Mouse (Mus musculus) heart, embryonic 14.5 days (tissue): ENCODE measurements around the gene Fmnl1. TPM values are rescaled to one million over a fixed set of nuclear protein-coding genes. Genes with fewer than 3 reads are reported as not detected.

ENCODE experiments used
- ATAC-seq: fragments of 200-750 bp; cut with Nextera tagmentation; 2 replicates; pipeline ENCODE4 v1.8.0; 2017; ENCODE audit warnings: low read depth, moderate TSS enrichment; ENCODE audit not compliant: insufficient number of reproducible peaks, insufficient read depth, low FRiP score
- H3K27ac ChIP-seq, 2 experiments: fragments of 200-500 bp in 1 of 2; fragments of 300-500 bp in 1 of 2; sonication (generic) in 1 of 2; replicated peaks in 1 of 2; 2 replicates each; pipeline ENCODE4 v1.5.1; 2012 to 2014; ENCODE audit warnings: low read depth in 2 of 2, low read length in 2 of 2, control low read depth in 1 of 2, mild to moderate bottlenecking in 1 of 2, mixed read lengths in 1 of 2; ENCODE audit not compliant: control insufficient read depth in 1 of 2, insufficient read depth in 1 of 2
- H3K27me3 ChIP-seq: fragments of 300-500 bp; sonication (generic); 2 replicates; pipeline ENCODE4 v1.6.1; 2014; ENCODE audit warnings: mild to moderate bottlenecking, low read length, control low read depth; ENCODE audit not compliant: control insufficient read depth, insufficient read depth
- H3K36me3 ChIP-seq: fragments of 300-500 bp; sonication (generic); 2 replicates; pipeline ENCODE4 v1.6.1; 2014; ENCODE audit warnings: mild to moderate bottlenecking, control low read depth, low read length, mixed read lengths; ENCODE audit not compliant: control insufficient read depth, insufficient read depth
- H3K4me1 ChIP-seq, 2 experiments: fragments of 200-500 bp in 1 of 2; fragments of 300-500 bp in 1 of 2; sonication (generic) in 1 of 2; 2 replicates each; pipeline ENCODE4 v1.6.1; 2012 to 2014; ENCODE audit warnings: low read length in 2 of 2, control low read depth in 1 of 2, mixed read lengths in 1 of 2; ENCODE audit not compliant: control insufficient read depth in 2 of 2, insufficient read depth in 2 of 2
- H3K4me2 ChIP-seq: fragments of 300-500 bp; sonication (generic); 2 replicates; pipeline ENCODE4 v1.6.1; 2014; ENCODE audit warnings: mild to moderate bottlenecking, low read length
- H3K4me3 ChIP-seq, 2 experiments: fragments of 200-500 bp in 1 of 2; fragments of 300-500 bp in 1 of 2; sonication (generic) in 1 of 2; 2 replicates each; pipeline ENCODE4 v1.5.1; 2012 to 2014; ENCODE audit warnings: low read length in 2 of 2, mild to moderate bottlenecking in 2 of 2, control low read depth in 1 of 2, low read depth in 1 of 2, moderate library complexity in 1 of 2; ENCODE audit not compliant: control insufficient read depth in 1 of 2, insufficient read depth in 1 of 2
- H3K9ac ChIP-seq: fragments of 300-500 bp; sonication (generic); 2 replicates; pipeline ENCODE4 v1.6.1; 2014; ENCODE audit warnings: mild to moderate bottlenecking, low read length
- H3K9me3 ChIP-seq: fragments of 300-500 bp; sonication (generic); 2 replicates; pipeline ENCODE4 v1.6.1; 2016; ENCODE audit warnings: low read length, control low read depth; ENCODE audit not compliant: control insufficient read depth
- WGBS: fragments of 180-500 bp; shearing (Covaris S2); extraction: QIAGEN DNeasy Blood & Tissue Kit; methylation state at CpG from one replicate; pipeline ENCODE4 v1.1.7; 2014; 5-methylcytosine and 5-hydroxymethylcytosine counted together
- polyA plus RNA-seq: library from polyadenylated mRNA; unstranded; fragments of >200 nt; fragmentation: Nextera tagmentation; extraction: Ambion mirVana; gene quantifications from 2 replicates; pipeline ENCODE4 v1.2.1, GENCODE M21; 2014

The Fmnl1 gene
- polyA plus RNA-seq, 1 experiment from 2014 or later, result 2.9 TPM

DNA sequence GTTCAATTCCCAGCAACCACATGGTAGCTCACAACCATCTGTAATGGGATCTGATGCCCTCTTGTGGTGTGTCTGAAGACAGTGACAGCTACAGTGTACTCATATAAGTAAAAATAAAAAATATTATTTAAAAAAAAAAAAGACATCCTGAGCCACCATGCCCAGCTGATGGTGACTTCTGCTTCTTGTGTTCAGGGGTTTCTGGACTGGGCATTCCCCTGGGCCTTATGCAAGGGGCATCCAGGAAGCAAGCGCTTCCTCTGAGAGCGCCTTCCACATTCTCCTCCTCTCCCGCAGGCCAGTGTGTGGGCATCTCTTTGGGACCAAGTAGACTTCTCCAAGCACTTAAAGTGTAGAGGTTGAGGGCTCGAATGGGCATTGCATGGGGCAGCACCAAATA lies 24.5 kb upstream of the Fmnl1 start:
- Histone ChIP-seq H3K9me3 (no peaks in the 10 kb centered on the region), H3K9ac (no peak overlapping the region), H3K4me2 (no peak overlapping the region), H3K4me3 (no peak overlapping the region), H3K27ac (no peak overlapping the region), H3K4me1 (peaks cover 25 to 29% of the 10 kb centered on the region in 2 experiments), H3K36me3 (no peaks in the 10 kb centered on the region), H3K27me3 (no peaks in the 10 kb centered on the region)
- ATAC-seq, result no peak
- 82% methylated on average over 4 of the region's 4 CpGs for WGBS

DNA sequence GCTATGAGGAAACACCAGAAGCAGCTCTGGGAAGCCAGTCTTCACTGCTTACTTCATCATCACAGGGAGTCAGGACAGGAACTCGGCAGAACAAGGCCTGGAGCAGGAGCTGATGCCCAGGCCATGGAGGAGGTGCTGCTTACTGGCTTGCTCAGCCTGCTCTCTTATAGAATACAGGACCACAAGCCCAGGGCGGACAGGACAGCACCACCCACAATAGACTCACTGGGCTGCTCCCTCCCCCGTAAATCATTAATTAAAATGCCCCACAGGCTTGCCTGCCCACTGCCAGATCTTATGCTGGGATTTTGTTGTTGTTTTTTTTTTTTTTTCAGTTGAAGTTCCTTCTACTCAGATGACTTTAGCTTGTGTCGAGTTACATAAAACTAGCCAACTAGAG lies 23.1 kb upstream of the Fmnl1 start:
- H3K4me1 ChIP-seq, result peaks cover 11 to 15% of the 10 kb centered on the region in 2 experiments
- WGBS, result 73% methylated on average over 4 of the region's 4 CpGs

DNA sequence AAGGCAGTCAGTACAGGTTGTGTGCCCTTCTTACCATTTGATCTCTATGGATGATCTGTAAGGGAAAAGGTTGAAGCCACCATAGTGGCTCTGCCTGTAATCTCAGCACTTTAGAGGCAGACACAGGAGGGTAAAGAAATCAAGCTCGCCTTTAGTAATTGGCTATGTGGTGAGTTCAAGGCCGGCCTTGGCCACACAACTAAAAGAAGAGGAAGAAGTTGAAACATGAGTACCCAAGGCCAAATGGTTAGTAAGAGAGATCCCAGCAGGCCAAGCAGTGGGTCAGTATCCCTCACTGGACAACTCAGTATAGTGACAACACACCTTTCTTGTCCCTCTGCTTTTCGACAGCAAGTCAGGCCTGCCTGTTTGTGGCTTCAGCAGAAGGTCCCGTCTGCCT lies 21.1 kb upstream of the Fmnl1 start:
- H3K4me3 ChIP-seq, result no peak overlapping the region
- no peak for ATAC-seq
- H3K4me2 ChIP-seq, result no peak overlapping the region
- H3K36me3 ChIP-seq, result no peaks in the 10 kb centered on the region
- H3K27me3 ChIP-seq, result no peaks in the 10 kb centered on the region
- peaks cover 2 to 4% of the 10 kb centered on the region in 2 experiments; a peak in 3 of 4 replicates for H3K4me1 ChIP-seq
- no peak overlapping the region for H3K27ac ChIP-seq
- 88% methylated on average over 4 of the region's 4 CpGs for WGBS
- H3K9ac ChIP-seq, result no peak overlapping the region
- no peaks in the 10 kb centered on the region for H3K9me3 ChIP-seq

More for the DNA sequence above, 23.1 kb upstream of the Fmnl1 start:
- Histone ChIP-seq H3K9ac (no peak overlapping the region), H3K27me3 (no peaks in the 10 kb centered on the region), H3K9me3 (no peaks in the 10 kb centered on the region), H3K4me3 (no peak overlapping the region), H3K4me2 (no peak overlapping the region), H3K36me3 (no peaks in the 10 kb centered on the region), H3K27ac (peak overlapping the region in 1 of 2 experiments; percentile 1; a peak in 1 of 4 replicates)
- no peak for ATAC-seq

DNA sequence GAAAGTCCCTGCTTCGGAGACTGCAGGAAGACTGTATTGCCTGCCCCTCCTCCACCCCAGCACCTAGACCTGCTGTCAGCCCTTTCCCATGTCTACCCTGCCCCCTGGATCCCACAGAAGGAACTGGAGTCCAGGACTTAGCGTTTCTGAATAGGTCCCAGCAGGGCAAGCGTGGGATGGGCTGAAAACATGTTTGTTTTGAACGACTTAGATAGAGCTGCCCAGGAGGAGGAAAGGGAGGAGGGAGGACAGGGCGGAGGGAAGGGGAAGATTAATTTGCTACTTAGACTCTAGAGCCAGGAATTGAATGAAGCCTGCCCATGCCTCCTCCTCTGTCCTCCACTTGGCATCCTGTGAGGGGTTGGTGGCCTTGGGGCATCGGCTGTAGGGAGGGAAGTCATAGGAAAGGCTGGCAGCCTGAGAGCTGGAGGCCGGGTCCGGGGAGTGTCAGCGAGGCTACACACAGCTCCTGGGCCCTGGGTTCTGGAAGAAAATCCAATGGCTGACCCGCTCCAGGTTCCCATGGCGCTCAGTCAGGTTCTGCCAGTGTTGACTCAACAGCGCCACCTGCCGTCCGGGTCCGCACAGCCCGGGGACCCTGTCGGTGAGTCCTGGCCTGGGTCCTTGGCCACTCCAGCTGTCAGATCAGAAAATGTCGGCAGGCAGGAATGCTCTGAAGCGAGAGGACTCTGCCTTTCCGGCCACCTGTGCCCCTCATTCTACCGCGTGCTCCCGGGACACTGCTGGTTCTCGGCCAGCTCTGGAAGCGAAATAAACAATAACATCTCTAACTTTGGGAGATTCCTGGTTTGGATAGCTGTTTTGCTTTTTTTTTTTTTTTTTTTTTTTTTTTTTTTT lies 12.1 kb upstream of the Fmnl1 start:
- no peaks in the 10 kb centered on the region for H3K27me3 ChIP-seq
- ATAC-seq, result peak; percentile 92
- H3K27ac ChIP-seq, result peak overlapping the region in 1 of 2 experiments; percentile 53; a peak in 2 of 4 replicates
- peak overlapping the region; percentile 71 for H3K4me2 ChIP-seq
- H3K9ac ChIP-seq, result peak overlapping the region; percentile 60
- 1% methylated on average over 25 of the region's 25 CpGs for WGBS
- H3K4me3 ChIP-seq, result peak overlapping the region; percentile 32 to 37
- no peaks in the 10 kb centered on the region for H3K9me3 ChIP-seq
- peaks cover 6 to 10% of the 10 kb centered on the region in 2 experiments; a peak in 2 of 4 replicates for H3K4me1 ChIP-seq
- H3K36me3 ChIP-seq, result no peaks in the 10 kb centered on the region

DNA sequence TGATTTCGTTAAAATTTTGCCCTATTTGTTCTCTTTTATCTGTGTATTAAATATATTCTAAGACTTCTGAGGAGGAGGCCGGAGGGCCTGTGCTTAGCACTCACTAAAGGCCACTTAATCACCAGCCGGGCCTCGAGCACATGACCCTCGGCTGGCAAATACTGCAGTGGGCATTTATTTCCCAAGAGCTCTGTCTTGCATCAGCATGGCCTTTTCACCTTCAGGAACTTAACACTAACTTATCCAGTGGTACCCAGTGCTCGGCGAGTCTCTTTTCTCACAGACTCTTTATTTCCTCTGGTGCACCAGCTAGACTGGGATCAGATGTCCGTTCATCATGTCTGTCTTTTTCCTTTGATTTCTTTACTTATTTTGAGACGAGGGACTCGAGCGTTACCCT lies 10.2 kb upstream of the Fmnl1 start:
- no peak overlapping the region for H3K9ac ChIP-seq
- H3K27ac ChIP-seq, result no peak overlapping the region
- no peaks in the 10 kb centered on the region for H3K27me3 ChIP-seq
- no peak overlapping the region for H3K4me2 ChIP-seq
- no peak overlapping the region for H3K4me3 ChIP-seq
- no peaks in the 10 kb centered on the region for H3K36me3 ChIP-seq
- H3K4me1 ChIP-seq, result peaks cover 8 to 13% of the 10 kb centered on the region in 2 experiments; a peak in 3 of 4 replicates
- no peak for ATAC-seq
- no peaks in the 10 kb centered on the region for H3K9me3 ChIP-seq
- WGBS, result 87% methylated on average over 11 of the region's 11 CpGs

DNA sequence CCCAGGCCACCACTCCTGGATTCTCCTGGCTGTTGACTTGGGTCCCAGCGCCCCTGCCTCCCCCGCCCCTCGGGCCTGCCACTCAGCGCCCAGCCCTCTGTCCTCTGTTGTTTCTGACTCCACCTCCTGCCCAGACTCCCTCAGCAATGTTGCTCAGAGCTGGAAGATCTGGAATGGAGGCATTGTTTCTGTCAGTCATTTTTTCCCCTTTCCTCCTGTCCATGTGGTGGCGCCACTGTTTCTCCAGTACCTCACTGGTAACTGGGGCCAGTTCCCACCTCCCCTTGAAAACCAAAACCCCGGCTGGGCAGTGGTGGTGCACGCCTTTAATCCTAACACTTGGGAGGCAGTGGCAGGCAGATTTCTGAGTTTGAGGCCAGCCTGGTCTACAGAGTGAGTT lies 9.5 kb upstream of the Fmnl1 start:
- Histone ChIP-seq H3K9me3 (0 out of 2 replicates have a peak, but pooled peaks cover 2% of the 10 kb centered on the region), H3K27ac (no peak overlapping the region), H3K4me1 (peaks cover 8 to 13% of the 10 kb centered on the region in 2 experiments; a peak in 3 of 4 replicates), H3K27me3 (no peaks in the 10 kb centered on the region), H3K36me3 (no peaks in the 10 kb centered on the region), H3K9ac (no peak overlapping the region), H3K4me2 (no peak overlapping the region), H3K4me3 (no peak overlapping the region)
- WGBS, result 71% methylated on average over 7 of the region's 7 CpGs
- no peak for ATAC-seq

DNA sequence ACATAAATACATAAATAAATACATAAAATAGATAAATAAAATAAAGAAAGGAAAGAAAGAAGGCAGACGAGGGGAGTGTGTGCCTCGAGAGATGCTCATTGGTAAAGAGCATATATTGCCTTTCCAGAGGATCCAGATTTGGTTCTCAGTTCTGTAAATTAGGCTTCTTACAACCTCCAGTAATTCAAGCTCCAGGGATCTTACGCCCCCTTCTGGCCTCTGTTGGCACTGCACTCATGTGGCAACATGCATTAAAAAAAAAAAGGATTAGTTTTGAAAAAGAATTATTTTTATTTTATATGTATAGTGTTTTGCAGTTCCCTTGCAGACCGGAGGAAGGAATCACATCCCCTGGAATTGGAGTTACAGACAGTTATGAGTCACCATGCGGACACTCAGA lies 8.8 kb upstream of the Fmnl1 start:
- no peak for ATAC-seq
- no peak overlapping the region for H3K4me2 ChIP-seq
- H3K27me3 ChIP-seq, result no peaks in the 10 kb centered on the region
- 90% methylated on average over 5 of the region's 5 CpGs for WGBS
- H3K27ac ChIP-seq, result no peak overlapping the region
- H3K36me3 ChIP-seq, result no peaks in the 10 kb centered on the region
- H3K9me3 ChIP-seq, result 0 out of 2 replicates have a peak, but pooled peaks cover 2% of the 10 kb centered on the region
- no peak overlapping the region for H3K9ac ChIP-seq
- peaks cover 8 to 13% of the 10 kb centered on the region in 2 experiments; a peak in 3 of 4 replicates for H3K4me1 ChIP-seq
- H3K4me3 ChIP-seq, result no peak overlapping the region
